Mouse (Mus musculus) kidney, adult 2 months (tissue): ENCODE measurements around the gene Dcp1b.

Experiments
- CTCF ChIP-seq: fragments of 200-500 bp; conservative IDR thresholded peaks from 2 replicates; pipeline ENCODE4 v1.5.1; 2011; ENCODE audit warnings: low read depth, mild to moderate bottlenecking, control low read depth, low read length, moderate library complexity, mixed read lengths; ENCODE audit not compliant: insufficient read depth, insufficient read length
- POLR2A ChIP-seq: fragments of 200-500 bp; IDR thresholded peaks from one replicate; pipeline ENCODE4 v1.6.1; 2011; ENCODE audit warnings: low read depth, low read length, control low read depth

GRCm38 (mm10) chr6:119128076-119128475 is 47.0 kb upstream of the Dcp1b start:
- TF ChIP-seq CTCF (no peak), POLR2A (no peak)
